Mouse (Mus musculus) ovary, adult 18-20 months (tissue): ENCODE measurements at regions not wholly inside any gene's neighbourhood (a gene's known extent, or its start where the extent isn't known, plus 50 kb on each side); places are given as distances from the start of the nearest gene placed in this dataset.

ENCODE experiments used
- DNase-seq: peaks from one replicate; pipeline ENCODE4 v3.0.0; 2022; ENCODE audit warnings: low spot score, mixed read lengths

DNA sequence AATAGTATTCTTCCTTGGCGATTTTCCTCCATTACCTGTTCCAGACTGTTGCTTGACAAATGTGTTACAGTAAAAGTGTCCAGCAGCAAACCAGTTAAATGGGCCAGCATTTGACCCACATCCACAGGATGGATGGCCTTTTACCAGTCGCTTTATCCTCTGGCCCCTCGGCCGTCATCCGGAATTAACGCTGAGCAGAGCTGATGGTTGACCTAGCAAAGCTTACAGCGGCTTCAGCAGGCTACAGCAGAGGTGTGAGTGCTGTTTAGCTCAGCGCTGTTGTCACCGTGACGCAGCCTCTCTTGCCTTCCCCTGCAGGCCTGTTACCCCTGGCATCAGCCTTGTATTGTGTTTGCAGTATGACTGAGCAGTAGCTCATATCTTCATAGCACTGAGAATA is 159.8 kb upstream of the Eif4g2 start:
- DNase-seq, result no peak

DNA sequence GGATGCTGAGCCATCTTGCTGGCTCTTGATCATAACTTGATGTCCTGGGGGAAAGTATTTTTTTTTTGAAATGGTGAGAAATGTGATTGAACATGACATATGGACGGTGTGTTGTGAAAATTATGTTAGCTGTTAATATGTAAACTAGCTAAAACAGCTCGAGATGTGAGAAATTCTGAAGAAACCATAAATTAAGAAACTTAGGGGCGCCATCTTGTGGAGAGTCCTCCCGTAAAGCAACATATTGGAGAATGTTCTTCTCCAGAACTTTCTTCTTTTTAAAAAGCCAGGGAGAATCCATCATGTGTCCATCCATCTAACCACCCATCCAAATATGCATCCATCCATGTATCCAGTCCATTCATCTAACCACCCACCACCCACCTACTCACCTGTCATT is 158.7 kb upstream of the Eif4g2 start:
- DNase-seq, result no peak

DNA sequence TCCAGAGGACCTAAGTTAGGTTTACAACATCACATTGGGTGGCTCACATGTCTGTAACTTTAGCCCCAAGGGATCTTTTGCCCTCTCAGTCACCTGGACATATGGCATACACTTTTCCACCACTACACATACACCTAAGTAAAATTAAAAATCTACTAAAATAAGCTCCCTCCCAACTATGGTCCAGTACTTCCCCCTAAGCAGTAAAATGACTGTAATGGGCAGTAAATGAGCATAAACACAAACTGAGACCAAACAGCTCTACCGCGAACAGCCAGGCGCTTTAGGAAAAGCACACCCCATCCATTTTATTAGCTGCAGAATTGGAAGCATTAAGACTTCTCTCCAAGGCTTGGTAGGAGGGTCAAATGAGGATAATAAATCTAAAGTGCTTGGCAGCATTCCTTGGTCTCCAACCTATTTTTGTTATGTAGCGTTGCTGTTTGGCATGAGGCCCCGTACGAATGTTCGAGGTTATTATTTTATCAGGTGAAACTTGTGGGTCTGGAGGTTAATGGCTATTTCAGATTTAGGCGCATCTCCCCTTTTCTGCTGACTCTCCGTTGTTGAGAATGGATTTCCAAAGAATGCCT is 157.5 kb upstream of the Eif4g2 start:
- no peak for DNase-seq

DNA sequence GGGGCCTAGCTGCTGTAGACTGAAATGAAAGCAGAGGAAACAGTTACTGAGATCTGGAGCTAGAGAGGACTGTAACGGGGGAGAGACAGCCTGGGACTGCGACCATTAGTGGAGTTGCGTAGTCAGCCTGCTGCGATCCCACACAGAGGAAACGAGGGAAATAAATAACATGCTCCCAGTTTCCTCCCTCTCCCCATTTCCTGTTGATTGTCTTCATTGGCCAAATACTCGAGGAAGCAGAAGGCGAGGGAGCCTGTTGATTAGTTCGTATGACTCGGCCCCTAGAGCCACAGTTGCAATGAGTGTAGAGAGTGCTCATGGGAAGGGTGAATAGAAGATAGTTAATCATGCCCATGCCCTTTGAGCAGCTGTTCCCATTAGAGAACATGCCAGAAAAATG is 155.0 kb upstream of the Eif4g2 start:
- DNase-seq, result no peak

DNA sequence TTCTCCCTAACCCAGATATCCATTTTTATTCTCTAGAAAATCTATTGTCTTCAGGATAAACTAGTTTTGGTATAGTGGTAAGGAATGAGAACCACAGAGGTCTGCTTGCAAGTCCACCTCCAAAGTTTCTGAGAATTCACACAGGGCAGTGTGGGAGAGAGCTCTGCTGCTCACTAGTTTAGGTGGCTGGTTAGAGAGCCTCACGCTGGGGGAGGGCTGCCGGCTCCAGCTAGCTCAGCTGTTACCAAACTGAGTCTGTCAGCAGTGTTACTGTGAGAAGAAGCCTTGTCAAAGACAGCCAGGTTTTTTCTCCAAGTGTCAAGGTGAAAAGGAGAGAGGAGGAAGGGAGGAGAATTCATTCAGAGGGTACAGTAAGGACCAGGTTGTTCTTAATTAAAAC is 147.8 kb upstream of the Eif4g2 start:
- no peak for DNase-seq

DNA sequence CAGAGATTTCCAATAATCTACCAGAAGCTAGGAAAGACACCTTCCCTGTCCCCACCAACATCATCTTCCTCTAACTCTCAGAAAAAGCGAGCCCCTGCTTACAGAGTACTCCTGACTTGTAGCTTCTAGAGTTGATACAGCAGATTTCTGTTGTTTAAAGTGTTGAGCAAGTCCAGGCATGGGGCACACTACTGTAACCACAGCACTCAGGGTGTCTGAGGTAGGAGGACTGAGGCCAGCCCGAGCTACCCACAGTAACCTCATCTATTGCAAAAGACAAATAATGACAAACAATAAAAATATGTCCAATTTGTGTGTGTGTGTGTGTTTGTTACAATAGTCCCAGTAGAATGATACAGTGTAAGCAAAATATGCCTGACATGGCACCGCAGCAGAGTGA is 144.3 kb upstream of the Eif4g2 start:
- DNase-seq, result no peak

DNA sequence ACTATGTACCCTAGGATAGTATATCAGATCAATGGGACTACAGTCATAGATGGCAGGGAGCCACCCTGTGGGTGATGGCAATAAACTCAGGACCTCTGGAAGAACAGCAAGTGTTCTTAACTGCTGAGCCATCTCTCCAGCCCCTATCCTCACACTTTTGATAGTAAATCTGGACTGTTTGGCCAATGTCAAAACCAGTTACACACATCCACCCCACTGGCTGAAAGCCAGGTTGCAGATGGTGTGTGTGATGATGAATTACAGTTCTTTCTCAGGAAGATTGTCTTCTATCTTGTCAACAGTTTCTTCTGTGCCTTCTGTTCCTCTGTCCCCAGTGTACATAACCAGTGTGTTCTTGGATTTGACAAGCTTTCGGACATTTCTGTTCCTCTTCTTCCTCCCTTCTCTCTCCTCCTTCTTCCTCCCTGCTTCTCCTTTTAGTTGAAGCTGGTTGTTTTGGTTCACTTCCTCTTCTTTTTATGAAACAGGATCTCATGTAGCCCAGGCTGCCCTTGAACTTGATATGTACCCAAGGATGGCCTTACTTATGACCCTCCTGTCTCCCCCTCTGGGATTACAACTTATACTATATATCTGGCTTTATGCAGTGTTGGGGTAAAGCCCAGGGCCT is 143.3 kb upstream of the Eif4g2 start:
- no peak for DNase-seq

DNA sequence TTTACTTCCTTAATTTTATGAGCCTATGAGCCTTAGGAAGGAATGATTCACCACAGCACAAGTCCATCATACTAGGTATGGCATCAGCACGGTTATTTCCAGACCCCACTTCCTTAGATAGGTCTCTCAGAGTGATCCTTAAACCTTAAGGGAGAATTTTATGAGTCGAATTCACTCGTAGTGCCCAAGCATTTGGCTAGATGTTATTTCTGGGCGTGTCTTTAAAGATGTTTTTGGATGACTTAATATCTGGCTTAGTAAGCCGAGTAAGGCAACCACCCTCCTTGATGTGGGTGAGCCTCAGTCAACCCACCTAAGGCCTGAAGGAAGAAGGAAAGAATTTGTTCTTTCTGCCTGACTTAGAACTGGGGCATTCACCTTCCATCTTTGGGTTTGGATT is 132.8 kb upstream of the Eif4g2 start:
- no peak for DNase-seq

DNA sequence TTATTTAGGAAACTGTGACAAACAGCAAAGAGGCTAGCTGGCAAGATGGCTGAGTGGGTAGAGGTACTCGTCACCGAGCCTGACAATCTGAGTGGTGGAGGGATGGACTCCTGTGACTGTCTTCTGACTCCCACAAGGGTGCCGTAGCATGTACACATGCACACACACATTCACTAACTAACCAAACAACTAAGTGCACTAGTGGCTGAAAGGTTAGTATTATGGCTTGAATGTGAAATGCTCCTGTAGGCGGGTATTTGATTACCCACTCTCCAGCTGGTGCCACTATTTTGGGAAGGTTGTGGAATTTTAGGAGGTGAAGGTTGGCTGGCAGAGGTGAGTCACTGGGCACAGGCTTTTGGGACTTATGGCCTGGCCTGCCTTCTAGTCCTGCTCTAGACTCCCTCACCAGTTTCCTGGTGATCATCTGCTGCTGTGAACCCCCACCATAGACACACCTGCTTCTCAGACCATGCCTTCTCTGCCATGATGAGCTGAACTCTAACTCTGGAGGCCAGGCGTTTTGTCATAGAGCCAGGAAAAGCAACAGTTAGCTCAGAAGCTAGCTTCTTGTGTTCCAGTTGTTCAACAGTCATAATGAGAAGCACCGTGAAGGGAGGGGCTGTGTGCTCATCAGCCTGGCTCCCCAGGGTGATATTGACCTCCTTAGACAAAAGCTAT is 131.5 kb upstream of the Eif4g2 start:
- DNase-seq, result no peak

DNA sequence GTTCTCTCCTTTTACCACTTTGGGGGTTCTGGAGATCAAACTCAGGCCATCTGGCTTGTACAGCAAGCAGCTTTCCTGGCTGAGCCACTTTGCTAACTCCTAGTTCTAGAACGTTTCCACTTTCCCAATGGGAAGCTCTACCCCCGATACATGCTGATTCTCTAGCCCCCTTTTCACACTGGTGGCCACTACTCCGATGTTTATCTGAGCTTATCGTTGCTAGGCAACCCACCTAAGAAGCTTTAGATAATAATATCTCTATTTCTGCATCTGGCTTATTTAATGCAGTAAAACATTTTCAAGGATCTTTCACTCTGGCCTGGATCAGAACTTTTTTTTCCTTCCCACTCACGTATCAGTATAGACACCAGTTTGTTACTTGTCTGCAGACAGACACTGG is 129.4 kb upstream of the Eif4g2 start:
- no peak for DNase-seq

DNA sequence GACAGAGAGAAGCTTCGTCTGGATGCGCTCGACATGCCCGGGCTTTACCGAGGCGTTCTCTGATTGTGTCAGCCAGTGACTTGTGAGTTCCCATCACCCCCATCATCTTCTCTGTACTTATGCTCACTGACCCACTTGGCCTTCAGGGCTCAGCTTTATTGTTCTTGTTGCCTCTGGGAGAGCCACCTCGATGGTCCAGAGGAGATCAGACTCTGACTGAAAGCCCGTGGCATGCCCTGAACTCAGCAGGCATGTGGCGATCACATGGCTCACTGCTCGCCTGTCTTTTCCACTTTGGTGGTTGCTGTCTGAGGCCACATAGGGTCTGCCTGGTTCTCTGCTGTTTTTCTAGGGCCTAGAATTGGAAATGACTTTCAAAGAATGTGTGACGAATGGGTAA is 128.8 kb upstream of the Eif4g2 start:
- DNase-seq, result no peak

DNA sequence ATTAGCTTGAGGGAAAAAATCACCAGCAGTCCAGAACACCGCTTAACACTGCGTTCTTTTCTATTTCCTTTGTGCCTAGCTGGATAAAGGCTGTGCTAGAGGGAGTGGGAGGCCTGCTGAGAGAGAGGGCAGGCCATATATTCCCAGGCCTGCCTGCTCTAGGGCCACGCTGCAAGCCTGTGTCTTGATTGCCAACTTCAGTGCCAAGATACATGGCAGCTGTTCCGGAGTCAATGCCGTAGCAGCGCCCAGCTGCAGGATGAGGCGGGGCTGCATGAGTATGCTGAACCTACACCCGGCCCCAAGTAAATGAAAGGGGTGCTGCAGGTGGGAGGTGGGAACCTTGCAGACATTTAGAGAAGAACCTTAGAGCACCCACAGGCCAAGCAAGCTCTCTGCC is 127.5 kb upstream of the Eif4g2 start:
- DNase-seq, result no peak

DNA sequence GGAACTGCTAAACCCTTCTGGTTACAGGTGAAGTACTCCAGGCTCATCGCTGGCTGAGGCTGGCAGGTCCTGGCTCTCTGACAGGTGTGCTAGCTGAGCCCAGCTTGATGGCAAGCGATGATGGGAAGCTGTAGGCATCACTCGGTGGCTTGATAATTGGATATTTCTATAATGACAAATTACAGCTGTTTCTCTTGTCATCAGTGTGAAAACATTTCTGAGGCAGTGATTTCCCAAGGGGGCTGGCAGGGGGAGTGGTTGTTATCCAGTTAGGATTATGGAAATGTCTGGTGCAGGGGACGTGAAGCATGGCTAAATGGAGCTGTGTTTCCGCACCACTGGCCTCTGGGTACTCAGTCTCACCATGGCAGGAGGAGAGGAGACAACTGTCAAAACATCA is 123.0 kb upstream of the Eif4g2 start:
- DNase-seq, result no peak

DNA sequence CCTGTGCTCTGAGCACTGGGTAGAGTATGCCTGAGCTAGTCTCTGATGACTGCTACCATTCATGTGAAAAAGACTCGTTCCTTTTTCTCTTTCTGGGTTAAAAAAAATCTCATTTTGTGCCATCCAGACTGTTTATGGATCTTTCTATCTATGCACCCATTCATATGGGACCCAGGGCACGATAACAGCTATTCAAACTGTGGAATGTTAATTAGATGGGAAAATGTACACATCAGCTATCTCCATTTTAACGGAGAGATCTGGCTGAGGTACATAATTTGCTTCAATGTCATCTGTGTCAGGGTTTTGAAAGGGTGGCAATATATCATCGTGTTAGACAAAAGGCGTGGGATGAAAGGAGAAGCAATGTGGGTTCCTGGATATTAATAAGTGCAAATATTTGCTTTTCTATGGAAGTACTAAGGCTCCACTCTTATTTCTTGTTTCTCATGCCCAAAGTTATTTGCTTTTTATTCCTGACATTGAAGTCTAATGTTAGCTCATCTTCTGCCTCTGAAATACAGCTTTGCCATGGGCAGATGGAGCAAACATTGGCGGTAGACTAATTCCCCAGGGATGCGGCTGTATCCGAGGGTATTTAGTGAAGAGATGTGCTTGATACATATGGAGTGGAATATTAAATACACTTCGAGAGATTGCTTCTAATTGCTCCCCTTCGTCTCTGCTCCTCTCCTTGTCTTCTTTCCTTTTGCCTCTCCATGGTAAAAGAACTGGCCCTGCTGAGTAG is 116.0 kb upstream of the Eif4g2 start:
- DNase-seq, result no peak

DNA sequence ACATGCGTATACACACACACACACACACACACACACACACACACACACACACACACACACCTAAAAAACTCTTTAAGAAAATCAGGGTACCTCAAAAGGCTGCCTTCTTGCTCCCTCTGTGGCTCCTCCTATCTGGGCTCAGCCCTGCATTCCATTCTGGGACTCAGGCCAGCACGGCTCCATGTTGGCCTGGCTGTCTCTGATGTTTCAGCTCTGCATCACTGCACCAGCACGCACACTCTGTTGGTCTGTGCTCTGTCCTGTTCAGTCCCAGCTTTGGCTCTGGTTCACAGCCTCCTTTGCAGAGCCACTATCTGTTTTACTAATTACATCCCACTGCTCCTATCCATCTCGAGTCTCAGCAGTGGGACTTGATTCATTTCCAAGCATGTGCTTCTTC is 108.8 kb upstream of the Eif4g2 start:
- DNase-seq, result no peak

DNA sequence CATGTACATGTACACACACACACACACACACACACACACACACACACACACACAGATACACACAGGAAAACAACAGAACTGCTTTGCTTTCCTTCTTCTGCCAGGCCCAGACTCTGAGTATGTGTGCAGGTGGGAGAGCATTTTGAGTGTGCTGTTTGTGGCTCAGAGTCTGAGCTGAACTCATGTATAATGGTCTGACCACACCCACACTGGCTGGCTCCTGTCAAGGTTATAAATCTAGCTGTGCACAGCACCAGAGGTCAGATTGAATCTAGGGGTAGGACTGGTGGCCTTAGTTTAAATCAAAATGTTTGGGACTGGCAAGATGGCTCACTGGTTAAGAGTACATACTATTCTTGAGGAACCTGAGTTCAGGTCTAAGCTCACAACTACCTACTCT is 108.4 kb upstream of the Eif4g2 start:
- no peak for DNase-seq

DNA sequence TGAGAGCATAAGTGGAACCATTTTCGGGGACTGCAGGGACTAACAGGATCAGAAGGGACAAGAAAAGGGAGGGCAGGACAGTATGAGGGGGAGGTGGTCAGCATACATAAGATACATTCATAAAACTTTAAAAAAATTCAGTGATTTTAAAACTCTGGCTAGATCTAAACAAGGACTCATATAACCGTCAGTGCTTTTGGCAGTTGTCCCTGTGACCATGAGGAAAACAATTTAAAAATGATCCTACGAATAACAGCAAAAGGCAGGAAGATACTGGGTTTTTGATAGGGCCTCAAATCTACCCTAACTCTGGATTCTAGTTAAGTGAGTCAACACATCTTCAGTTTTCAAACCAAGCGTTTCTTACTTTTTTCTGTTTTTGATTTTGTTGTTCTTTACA is 106.9 kb upstream of the Eif4g2 start:
- no peak for DNase-seq

DNA sequence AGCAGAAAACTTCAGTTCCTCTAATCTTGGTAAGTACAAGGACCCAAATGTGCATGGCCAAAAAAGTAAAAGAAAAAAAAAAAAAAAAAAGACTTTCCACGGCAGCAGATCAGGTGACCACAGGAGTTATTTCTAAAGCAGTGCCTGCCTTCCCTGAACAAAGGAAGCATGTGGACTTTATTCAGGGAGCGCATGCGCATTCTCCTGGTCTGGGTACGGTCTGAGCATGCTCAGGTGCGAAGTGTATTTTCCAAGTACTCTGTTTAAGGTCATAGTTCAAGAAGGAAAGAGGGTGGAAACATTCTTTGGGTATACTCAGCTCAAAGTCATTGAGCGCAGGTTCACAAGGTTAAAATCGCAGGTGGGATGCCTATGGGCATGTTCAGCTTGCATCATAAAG is 103.1 kb upstream of the Eif4g2 start:
- DNase-seq, result no peak

DNA sequence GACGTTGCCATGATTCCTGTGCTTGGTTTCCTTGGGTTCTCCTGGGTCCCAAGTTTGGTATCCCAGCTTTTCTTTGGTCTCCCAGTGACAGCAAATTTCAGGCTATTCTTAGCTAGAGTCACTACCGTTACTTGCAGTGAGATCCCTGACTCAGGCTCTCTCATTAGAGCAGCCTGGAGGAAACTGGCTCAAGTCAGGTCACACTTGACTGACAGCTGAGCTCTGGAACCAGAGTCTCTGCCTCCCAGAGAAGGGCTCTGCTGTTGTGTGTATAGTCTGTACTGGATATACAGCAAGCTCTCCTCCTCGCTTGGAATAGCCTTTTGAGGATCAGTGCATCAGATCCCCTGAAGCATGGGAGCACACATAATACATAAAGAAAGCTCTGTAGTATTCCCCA is 100.7 kb upstream of the Eif4g2 start:
- DNase-seq, result no peak

DNA sequence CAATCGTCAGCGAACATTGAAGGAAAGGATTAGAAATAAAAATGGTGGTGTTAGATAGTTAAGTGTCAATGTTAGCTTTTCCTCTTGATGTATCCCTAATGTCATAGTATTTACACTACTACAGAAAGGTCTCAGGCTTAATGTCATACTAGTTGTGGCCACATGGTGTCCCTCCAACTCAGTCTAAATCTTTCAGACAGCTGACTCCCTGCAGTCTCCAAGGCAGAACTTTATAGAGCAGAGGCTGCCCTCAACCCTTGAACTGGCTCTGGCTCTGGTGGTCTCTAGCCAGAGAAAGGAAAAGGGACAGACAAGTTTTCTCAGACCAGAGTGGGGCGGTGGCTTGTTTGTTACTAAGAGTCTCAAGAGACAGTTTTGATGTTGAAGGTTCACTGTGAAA is 99.5 kb upstream of the Eif4g2 start:
- DNase-seq, result no peak

DNA sequence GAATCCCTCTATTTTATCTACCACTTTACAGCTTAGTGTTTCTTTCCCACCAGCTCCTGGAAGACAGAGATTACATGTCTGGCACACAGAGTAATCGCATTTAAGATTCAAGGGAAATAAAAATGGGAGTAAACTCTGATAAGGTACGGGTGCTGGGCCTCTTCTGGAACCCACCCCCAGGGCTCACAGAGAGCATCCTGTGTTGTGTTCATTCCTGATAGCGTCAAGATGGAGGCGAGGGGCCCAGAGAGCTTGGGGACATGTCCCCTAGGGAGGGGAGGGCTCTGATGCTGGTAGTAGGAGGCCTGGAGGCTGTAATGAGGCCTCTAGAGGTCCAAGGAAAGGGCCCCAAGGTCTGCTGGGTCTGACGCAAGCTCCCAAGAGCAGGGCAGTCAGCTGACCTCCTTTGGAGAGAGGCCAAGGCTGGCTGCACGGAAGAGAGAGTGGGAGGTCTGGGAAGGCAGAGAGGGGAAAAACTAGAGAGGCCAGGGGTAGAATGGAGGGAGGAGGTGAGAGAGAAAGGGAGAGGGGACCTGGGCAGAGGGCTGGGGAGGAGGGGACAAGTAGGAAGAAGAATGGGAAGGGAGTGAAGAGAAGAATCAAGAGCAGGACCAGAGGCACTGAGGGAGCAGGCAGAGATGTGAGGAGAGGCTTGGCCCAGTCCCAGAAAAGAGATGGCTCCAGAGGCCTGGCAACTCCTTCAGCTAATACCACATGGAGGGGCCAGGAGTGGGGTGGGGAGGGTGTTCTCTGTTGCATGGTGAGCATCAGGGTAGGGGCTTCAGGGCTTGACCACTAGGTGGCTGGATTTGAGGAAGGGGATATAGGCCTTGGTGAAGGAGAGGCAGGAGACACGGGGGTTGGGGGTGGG is 96.8 kb upstream of the Eif4g2 start:
- DNase-seq, result peak; percentile 77
